Mouse (Mus musculus) cerebellum, adult 8-10 months (tissue): ENCODE data around the gene Utrn.

Experiments
- DNase-seq: peaks from one replicate; pipeline ENCODE4 v3.0.0; 2022

Utrn gene

DNA sequence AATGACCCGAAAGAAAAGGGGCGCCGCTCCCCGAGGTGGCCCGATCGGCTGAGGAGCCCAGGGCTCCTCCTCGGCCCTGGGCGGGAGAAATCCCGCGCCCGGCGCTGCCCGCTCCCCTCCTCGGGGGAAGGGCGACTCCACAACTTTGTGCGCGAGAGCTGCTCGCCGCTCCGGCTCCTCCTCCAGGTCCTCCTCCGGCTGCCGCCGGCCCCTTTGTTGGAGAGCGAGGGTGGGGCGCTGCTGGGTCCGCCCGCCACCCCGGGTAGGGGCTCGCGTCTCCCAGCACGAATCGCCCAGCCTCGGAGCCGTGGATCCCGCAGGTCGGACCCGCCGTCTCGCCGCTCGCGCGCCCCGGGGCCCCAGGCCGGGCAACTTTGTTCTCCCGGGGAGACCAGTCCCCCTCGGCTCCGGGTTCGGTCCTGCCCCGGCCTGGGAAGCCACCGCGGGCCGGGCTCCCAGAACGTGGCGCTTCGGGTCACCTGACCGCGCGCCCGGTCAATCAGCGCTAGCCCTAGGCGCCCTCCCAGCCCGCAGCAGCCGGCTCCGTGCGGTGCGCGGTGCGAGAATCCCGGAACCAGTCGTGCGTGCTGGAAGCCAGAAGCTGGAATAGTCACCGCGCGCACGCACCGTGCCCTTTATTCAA lies at the start of gene Utrn:
TSS of gene Utrn (minus strand) at position 337 of the 643 bp plus-strand sequence.
- peak; percentile 73 for DNase-seq

DNA sequence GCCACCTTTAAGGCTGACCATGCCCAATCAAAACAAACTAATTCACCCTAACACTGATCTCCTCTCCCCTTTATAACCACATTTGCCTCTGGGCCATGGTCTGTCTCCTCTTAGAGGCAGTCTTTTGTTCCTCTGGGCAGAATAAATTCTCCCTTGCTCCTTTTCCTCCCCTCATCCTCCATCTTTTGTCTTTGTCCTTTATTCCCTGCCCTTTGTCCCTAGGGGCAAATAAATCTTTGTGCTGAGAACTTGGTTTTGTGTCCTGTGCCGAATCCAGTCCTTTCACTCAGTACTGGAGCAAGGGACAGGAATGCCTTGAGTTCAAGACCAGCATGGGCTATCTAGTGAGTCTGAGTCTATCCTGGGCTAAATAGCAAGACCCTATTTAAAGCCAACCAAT lies 48.5 kb upstream of the Utrn start:
- DNase-seq: no peak

DNA sequence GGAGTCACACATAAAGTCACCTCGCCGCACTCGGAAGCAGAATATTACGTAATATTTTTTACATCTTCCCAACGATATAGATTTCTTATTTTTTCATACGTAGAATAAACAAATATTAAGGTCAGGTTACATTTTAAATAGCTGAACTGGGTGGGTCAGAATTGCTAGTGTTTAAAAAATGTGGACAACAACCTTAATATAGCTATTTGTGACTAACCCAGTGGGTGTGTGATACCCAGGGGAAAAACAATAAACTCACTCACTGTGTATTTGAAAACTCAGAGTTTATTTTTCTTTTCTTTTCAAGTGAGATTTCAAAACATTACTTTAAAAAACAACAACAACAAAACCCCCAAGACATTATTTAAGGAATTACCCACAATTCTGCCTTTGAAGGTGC lies 47.2 kb upstream of the Utrn start:
- DNase-seq: no peak

DNA sequence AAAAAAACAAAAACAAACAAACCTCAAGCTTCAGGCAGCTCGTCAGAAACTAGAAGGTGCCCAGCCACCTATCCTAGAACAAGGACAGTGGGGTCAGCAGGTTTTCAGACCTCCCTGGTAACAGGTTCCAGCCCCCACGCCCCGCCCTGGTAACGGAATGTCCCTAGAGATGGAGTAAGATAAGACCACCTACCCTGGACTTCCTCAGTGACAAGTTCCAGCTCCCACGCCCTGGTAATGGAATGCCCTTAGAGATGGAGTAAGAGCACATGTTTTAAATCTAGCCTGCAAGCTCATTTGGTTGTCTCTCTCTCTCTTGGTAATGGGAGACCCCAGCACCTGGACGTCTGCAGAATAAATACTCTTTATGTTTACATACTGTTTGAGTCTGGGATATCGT lies 46.7 kb upstream of the Utrn start:
- DNase-seq: no peak

DNA sequence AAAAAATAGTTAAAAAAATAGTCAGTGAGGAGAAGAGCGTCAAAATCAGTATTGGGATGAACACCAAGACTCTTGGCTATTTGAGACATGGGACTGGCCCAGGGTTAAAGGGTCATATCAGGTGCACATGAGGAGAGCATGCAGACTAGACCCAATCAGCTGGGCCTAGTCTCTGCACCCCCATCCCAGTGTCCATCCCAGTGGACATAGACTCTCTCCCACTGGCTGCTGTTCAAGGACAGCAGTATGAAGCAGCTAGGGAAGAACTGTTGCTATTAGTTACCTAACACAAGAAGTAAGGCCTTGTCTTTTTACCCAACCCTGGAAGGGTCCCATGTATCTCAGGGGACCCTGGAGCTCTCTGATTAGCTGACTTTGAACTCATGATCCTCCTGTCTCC lies 45.0 kb upstream of the Utrn start:
- DNase-seq: no peak

DNA sequence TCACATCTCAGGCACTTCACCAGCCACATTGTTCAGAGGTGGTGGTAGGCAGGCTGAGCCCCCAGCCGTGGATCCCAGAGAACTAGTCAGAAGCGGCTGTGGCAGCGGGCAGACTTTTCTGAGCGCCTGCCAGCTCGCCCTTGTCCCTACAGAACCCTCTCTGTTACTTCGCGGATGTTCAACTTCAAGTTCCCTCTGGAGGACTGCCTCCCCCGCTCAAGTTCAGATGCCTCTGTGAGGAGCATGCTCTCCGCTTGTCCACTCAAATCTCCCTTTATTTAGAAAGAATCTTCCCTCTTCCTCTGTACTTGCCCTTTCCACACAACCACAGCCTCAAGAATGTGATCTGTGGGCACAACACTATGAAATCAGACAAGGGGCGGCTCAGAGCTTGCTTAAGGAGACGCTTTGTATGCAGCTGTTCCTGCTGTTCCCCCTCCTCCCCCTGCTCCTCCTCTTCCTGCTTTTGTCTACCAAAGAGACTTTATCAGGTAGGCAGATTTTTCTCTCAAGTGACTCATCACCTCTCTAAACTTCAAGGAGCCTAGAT lies 42.9 kb upstream of the Utrn start:
- DNase-seq: no peak

- DNase-seq: no peak
Measured at GRCm38 (mm10) chr10:12911451-12911850, 42.3 kb upstream of the Utrn start.

- no peak for DNase-seq
Measured at GRCm38 (mm10) chr10:12909891-12910290, 40.7 kb upstream of the Utrn start.

DNA sequence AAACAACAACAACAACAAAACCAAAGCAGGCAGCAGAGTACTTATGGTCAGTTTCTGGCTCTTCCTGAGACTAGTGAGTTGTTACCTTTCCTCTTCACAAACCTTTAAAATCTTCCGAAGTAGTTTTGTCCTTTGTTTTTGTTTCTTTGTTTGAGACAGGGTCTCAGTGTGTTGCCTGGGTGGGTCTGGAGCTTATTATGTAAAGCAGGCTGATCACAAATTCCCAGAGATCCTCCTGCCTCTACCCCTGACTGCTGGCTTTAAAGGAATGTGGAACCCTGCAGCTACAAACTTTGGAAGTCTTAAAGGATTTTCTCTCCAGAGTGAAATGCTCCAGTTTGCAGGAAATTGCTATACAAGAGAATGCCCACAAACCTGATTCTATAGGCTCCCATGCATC lies 40.0 kb upstream of the Utrn start:
- no peak for DNase-seq

GRCm38 (mm10) chr10:12904140-12904528 lies 35.0 kb upstream of the Utrn start:
- no peak for DNase-seq

DNA sequence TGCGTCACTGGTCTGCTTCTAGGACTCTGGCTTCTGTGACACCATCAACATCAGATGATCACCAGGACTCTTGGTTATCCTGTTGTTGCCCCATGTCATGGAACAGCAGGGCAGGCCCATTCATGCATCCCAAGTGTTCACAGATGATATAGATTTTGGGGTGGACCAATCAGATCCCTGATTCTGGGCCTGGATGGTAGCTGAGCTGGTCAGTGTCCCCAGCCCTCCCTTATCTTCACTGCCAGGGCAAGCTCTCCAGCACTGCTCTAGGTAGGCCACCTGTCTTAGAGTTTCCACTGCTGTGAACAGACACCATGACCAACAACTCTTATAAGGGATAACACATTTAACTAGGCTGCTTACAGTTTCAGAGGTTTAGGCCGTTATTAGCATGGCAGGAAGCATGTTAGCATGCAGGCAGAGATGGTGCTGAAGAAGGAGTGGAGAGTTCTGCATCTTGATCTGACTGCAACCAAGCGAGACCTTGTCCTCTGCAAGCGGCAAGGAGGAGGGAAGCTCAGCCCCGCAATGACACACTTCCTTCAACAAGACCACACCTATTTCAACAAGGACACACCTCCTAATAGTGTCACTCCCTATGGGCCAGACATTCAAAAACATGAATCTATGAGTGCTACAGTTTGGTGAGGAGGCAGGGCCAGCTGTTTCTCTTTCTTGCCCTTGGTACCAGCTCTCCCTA lies 34.4 kb upstream of the Utrn start:
- DNase-seq: no peak

DNA sequence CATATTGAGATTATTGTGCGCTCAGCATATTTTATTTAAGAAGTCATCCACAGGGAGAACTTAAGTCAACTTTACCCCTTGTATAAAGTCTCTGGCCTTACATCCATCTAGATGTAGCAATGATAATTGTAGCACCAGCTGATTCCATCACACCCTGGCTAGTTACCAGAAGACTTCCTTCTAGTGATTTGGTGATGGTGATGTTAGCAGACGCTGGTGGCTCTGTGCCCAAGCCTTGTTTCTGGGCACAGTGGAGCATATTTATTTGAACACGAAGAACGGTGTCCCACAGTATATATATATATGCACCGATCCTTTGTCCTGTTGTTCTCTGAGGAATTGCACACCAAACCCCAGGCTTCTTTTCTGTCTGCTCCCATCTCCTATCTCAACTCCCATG lies 30.7 kb upstream of the Utrn start:
- no peak for DNase-seq

DNA sequence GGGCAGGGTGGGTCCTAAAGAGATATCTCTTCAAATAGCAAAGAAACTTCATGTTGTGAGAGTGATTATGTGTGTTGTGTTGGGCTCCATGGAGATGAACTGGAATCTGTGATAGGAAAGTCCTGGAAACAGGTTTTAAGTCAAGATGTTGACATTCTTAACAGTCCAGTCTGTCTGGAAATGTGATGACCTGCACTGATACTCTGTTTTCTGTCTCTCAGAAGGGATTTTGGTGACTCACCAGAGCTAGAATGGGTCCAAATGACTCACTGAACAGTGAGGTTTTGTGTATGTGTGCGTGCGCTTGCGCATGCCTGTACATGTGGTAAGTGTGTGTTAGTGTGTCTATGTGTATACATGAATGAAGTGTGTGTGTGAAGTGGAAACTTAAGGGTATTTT lies 24.2 kb upstream of the Utrn start:
- DNase-seq: no peak

DNA sequence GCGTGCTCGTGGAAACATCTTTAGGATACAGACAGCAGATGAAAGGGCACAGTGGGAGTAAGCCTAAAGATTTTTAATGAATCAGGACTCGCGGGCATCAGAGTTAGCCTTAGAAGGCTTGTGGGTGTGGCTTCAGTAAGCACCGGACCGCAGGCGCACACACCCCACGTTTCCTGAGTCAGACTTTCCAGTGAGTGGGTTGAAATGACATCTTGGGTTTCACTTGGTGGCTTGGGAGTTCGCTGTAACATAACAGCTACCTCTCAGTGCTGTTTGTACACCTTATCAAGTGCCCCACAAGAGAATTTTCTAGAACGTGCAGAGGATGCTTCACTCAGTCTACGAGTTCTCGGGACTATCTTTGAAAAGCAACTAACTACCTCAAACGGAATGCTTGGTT lies 19.2 kb upstream of the Utrn start:
- no peak for DNase-seq

DNA sequence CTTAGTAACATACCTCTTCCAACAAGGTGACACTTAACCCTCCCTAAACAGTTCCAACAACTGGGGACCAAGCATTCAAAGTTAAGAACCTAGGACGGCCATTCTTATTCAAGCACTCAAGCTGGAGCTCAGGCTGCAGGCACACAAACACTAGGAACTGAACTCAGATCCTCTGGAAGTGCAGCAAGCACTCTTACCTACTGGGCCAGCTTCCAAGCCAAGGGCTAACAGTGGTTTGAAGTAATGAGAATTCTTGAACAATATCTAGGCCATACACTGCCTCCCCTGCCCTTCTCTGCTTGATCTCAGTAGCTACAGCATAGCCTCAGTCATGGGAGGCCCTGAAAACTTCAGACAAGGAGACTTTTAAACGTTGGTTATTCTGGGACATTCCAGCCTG lies 18.6 kb upstream of the Utrn start:
- no peak for DNase-seq

GRCm38 (mm10) chr10:12884308-12884948 lies 15.3 kb upstream of the Utrn start:
- no peak for DNase-seq

DNA sequence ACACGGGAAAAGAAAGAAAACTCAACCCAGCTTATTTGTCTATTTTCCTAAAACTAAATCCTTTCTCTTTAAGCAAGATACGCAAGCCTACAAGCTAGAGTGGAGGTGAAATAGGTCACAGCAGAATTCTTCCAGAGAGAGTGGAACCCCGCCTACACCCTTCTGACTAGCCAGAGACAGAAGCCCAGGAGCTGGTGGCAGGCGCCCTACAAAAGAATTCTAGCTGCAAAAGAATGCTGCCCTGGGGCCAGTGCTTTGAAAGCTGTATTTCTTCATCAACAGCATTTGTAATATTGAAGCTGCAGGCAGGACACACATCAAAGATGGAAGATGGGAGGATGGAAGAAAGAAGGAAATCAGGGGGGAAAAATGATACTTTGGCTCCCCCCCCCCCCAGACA lies 12.7 kb upstream of the Utrn start:
- DNase-seq: no peak

GRCm38 (mm10) chr10:12879313-12879695 lies 10.1 kb upstream of the Utrn start:
- DNase-seq: no peak

- no peak for DNase-seq
Measured at GRCm38 (mm10) chr10:12878661-12879312, 9.6 kb upstream of the Utrn start.

DNA sequence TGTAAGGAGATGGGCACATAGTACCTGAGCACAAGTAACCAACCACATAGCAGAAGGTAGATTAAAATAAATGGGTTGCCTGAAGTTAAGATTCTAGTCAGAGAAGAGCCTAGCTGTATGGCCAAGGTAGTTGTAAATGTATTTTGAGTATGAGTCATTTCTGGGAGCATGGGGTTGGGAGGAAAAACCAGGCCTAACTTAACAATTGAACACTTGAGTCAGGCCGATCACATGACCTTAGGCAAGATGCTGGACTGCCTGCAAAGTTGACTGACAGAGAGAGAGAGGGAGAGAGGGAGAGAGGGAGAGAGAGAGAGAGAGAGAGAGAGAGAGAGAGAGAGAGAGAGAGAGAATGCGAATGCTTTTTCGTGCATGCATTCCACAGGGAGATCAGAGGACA lies 7.3 kb upstream of the Utrn start:
- no peak for DNase-seq

DNA sequence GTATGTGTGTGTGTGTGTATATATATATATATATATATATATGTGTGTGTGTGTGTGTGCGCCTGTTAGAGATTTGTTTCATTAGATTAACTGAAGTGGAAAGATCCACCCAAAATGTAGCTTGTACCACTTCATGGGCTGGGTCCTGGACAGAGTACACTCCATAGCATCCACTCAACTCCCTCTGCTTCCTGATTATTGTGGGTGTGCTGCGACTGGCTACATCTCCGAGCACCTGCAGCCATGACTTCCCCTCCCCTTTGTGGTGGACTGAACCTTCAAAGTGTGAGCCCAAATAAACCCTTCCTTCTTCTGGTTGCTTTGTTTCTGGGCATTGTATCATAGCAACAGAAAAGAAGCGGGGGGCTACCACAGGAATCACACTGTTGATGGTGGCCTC lies 6.2 kb upstream of the Utrn start:
- no peak for DNase-seq

GRCm38 (mm10) chr10:12874577-12875277 lies 5.6 kb upstream of the Utrn start:
- DNase-seq: no peak

GRCm38 (mm10) chr10:12869846-12870245 lies 681 bp upstream of the Utrn start:
- no peak for DNase-seq
